Mouse (Mus musculus): ENCODE results near the gene Atp2a3.

- TF ChIP-seq GATA1 (IDR thresholded peaks at IDR 0.05; ENCODE audit: borderline replicate concordance, low read length) (no peak), FLI1 (IDR thresholded peaks at IDR 0.05; ENCODE audit: low read length) (no peak)
Measured at GRCm38 (mm10) chr11:72952697-72953096, 8.3 kb upstream of the Atp2a3 start.
